Mouse (Mus musculus): ENCODE results near the gene Ccr1.

The Ccr1 gene

GRCm38 (mm10) chr9:123953551-123953950, 14.9 kb downstream of the Ccr1 start:
- no peak for DNase-seq (ENCODE audit: low read depth)

GRCm38 (mm10) chr9:123951176-123951575, 17.3 kb downstream of the Ccr1 start:
- no peak for DNase-seq (ENCODE audit: low read depth)

- no peak for DNase-seq (ENCODE audit: low read depth)
Observed at GRCm38 (mm10) chr9:123949432-123949831, 19.1 kb downstream of the Ccr1 start.

- DNase-seq (ENCODE audit: low read depth) = no peak
Observed at GRCm38 (mm10) chr9:123947815-123948214, 20.7 kb downstream of the Ccr1 start.

GRCm38 (mm10) chr9:123942025-123942424, 26.5 kb downstream of the Ccr1 start:
- no peak for DNase-seq (ENCODE audit: low read depth)

GRCm38 (mm10) chr9:123941316-123941715, 27.2 kb downstream of the Ccr1 start:
- DNase-seq (ENCODE audit: low read depth) = no peak

GRCm38 (mm10) chr9:123940628-123941027, 27.9 kb downstream of the Ccr1 start:
- DNase-seq (ENCODE audit: low read depth) = no peak

- no peak for DNase-seq (ENCODE audit: low read depth)
Observed at GRCm38 (mm10) chr9:123940168-123940567, 28.3 kb downstream of the Ccr1 start.

GRCm38 (mm10) chr9:123937989-123938388, 30.5 kb downstream of the Ccr1 start:
- DNase-seq (ENCODE audit: low read depth) = no peak

GRCm38 (mm10) chr9:123936604-123937280, 31.8 kb downstream of the Ccr1 start:
- DNase-seq (ENCODE audit: low read depth) = no peak

GRCm38 (mm10) chr9:123935776-123936175, 32.7 kb downstream of the Ccr1 start:
- DNase-seq (ENCODE audit: low read depth) = no peak

- no peak for DNase-seq (ENCODE audit: low read depth)
Observed at GRCm38 (mm10) chr9:123935346-123935745, 33.1 kb downstream of the Ccr1 start.

GRCm38 (mm10) chr9:123933716-123934445, 34.6 kb downstream of the Ccr1 start:
- DNase-seq (ENCODE audit: low read depth) = no peak

GRCm38 (mm10) chr9:123932911-123933675, 35.4 kb downstream of the Ccr1 start:
- DNase-seq (ENCODE audit: low read depth) = no peak

GRCm38 (mm10) chr9:123931761-123932700, 36.5 kb downstream of the Ccr1 start:
- DNase-seq (ENCODE audit: low read depth) = no peak

GRCm38 (mm10) chr9:123930926-123931325, 37.6 kb downstream of the Ccr1 start:
- no peak for DNase-seq (ENCODE audit: low read depth)

- DNase-seq (ENCODE audit: low read depth) = no peak
Observed at GRCm38 (mm10) chr9:123930476-123930875, 38.0 kb downstream of the Ccr1 start.

GRCm38 (mm10) chr9:123929936-123930335, 38.6 kb downstream of the Ccr1 start:
- no peak for DNase-seq (ENCODE audit: low read depth)

- no peak for DNase-seq (ENCODE audit: low read depth)
Observed at GRCm38 (mm10) chr9:123928759-123929246, 39.7 kb downstream of the Ccr1 start.

GRCm38 (mm10) chr9:123928118-123928758, 40.3 kb downstream of the Ccr1 start:
- no peak for DNase-seq (ENCODE audit: low read depth)

Data from NIH3T3 (cell line).